Mouse (Mus musculus) embryo, embryonic 10.5 days (tissue): ENCODE measurements around the gene Tmem150c.

Experiments
- DNase-seq: peaks from one replicate; pipeline ENCODE4 v3.0.0-alpha.2; 2015; ENCODE audit warnings: low spot score

Tmem150c gene

GRCm38 (mm10) chr5:100166591-100167491, 7.2 kb upstream of the Tmem150c start:
- peak; percentile 70 for DNase-seq

GRCm38 (mm10) chr5:100163368-100163767, 3.8 kb upstream of the Tmem150c start:
- no peak for DNase-seq

- DNase-seq: no peak
Observed at GRCm38 (mm10) chr5:100162857-100163256, 3.2 kb upstream of the Tmem150c start.

- DNase-seq: no peak
Observed at GRCm38 (mm10) chr5:100162053-100162452, 2.4 kb upstream of the Tmem150c start.

- DNase-seq: peak; percentile 60
Observed at GRCm38 (mm10) chr5:100158791-100159637, 594 bp downstream of the Tmem150c start.

- peak; percentile 32 for DNase-seq
Observed at GRCm38 (mm10) chr5:100158301-100158700, 1.3 kb downstream of the Tmem150c start.

GRCm38 (mm10) chr5:100155646-100156045, 4.0 kb downstream of the Tmem150c start:
- DNase-seq: no peak

GRCm38 (mm10) chr5:100149967-100150366, 9.6 kb downstream of the Tmem150c start:
- peak; percentile 54 for DNase-seq

- no peak for DNase-seq
Observed at GRCm38 (mm10) chr5:100144836-100145235, 14.8 kb downstream of the Tmem150c start.

- DNase-seq: no peak
Observed at GRCm38 (mm10) chr5:100127283-100127682, 32.3 kb downstream of the Tmem150c start.

- DNase-seq: no peak
Observed at GRCm38 (mm10) chr5:100125409-100126123, 34.0 kb downstream of the Tmem150c start.

- DNase-seq: no peak
Observed at GRCm38 (mm10) chr5:100124530-100124929, 35.1 kb downstream of the Tmem150c start.

- no peak for DNase-seq
Observed at GRCm38 (mm10) chr5:100123283-100123682, 36.3 kb downstream of the Tmem150c start.

- DNase-seq: no peak
Observed at GRCm38 (mm10) chr5:100121170-100121569, 38.4 kb downstream of the Tmem150c start.

GRCm38 (mm10) chr5:100120711-100121141, 38.9 kb downstream of the Tmem150c start:
- peak; percentile 50 for DNase-seq

- DNase-seq: no peak
Observed at GRCm38 (mm10) chr5:100119331-100119730, 40.3 kb downstream of the Tmem150c start.

- no peak for DNase-seq
Observed at GRCm38 (mm10) chr5:100113403-100113802, 46.2 kb downstream of the Tmem150c start.

- DNase-seq: no peak
Observed at GRCm38 (mm10) chr5:100110581-100110980, 49.0 kb downstream of the Tmem150c start.

- DNase-seq: no peak
Observed at GRCm38 (mm10) chr5:100109543-100110282, 49.9 kb downstream of the Tmem150c start.

- DNase-seq: no peak
Observed at GRCm38 (mm10) chr5:100108866-100109265, 50.7 kb downstream of the Tmem150c start.

GRCm38 (mm10) chr5:100102395-100102794, 57.2 kb downstream of the Tmem150c start:
- no peak for DNase-seq
